Mouse (Mus musculus) layer of hippocampus, adult 2 months (tissue): ENCODE results near the gene Rnf141. TPM values are rescaled to one million over a fixed set of nuclear protein-coding genes. Genes with fewer than 3 reads are reported as not detected.

ENCODE experiments used
- DNase-seq, 2 experiments: peaks; one replicate each; pipeline ENCODE4 v3.0.0; 2022; ENCODE audit warnings: low spot score in 2 of 2
- H3K27ac ChIP-seq: fragments of 200-600 bp; 2 replicates; pipeline ENCODE4 v1.8.1; 2022
- H3K4me3 ChIP-seq: fragments of 200-600 bp; 2 replicates; pipeline ENCODE4 v1.8.1; 2022; ENCODE audit warnings: mild to moderate bottlenecking
- CTCF ChIP-seq: fragments of 200-600 bp; conservative IDR thresholded peaks from 2 replicates; pipeline ENCODE4 v1.8.1; 2022; ENCODE audit warnings: antibody characterized with exemption, mild to moderate bottlenecking, moderate library complexity
- microRNA-seq, 2 experiments: library from miRNA; unstranded; fragments of <30 nt; microRNA quantifications; one replicate each; pipeline ENCODE4 v1.2.0; 2021
- total RNA-seq, 2 experiments: library from RNA; stranded (reverse); gene quantifications; 2 replicates each; pipeline ENCODE4 v1.2.3; 2021

Gene Rnf141
- total RNA-seq, 2 experiments from 2014 or later, result 83.4 to 90.6 TPM

GRCm38 (mm10) chr7:110768451-110769064 is 75.7 kb downstream of the Rnf141 start:
- peak in 1 of 2 experiments; percentile 56 for DNase-seq
- peak overlapping the region; percentile 67 for H3K4me3 ChIP-seq
- no peak for TF ChIP-seq CTCF
- H3K27ac ChIP-seq, result peak overlapping the region; percentile 98

- Histone ChIP-seq H3K27ac (peak within 1 kb of the TSS; percentile 98), H3K4me3 (peak within 1 kb of the TSS; percentile 67)
- TF ChIP-seq CTCF, result no peak
- DNase-seq, result no peak
Observed at GRCm38 (mm10) chr7:110768001-110768400, 76.3 kb downstream of the Rnf141 start, which contains the start of gene Ampd3. Gene Ampd3, plus strand, starts transcription at chr7:110768206.

- no peak for TF ChIP-seq CTCF
- DNase-seq, result no peak
- Histone ChIP-seq H3K4me3 (no peak overlapping the region), H3K27ac (no peak overlapping the region)
Observed at GRCm38 (mm10) chr7:110762605-110763180, 81.6 kb downstream of the Rnf141 start.

GRCm38 (mm10) chr7:110756440-110756839 is 87.8 kb downstream of the Rnf141 start:
- TF ChIP-seq CTCF, result no peak
- no peak for DNase-seq
- H3K4me3 ChIP-seq, result no peak overlapping the region
- no peak overlapping the region for H3K27ac ChIP-seq

GRCm38 (mm10) chr7:110753926-110754330 is 90.3 kb downstream of the Rnf141 start:
- H3K4me3 ChIP-seq, result no peak overlapping the region
- no peak for DNase-seq
- TF ChIP-seq CTCF, result no peak
- H3K27ac ChIP-seq, result no peak overlapping the region

- no peak overlapping the region for H3K4me3 ChIP-seq
Observed at GRCm38 (mm10) chr7:110753310-110753709, 90.9 kb downstream of the Rnf141 start.

GRCm38 (mm10) chr7:110751634-110752033 is 92.6 kb downstream of the Rnf141 start:
- Histone ChIP-seq H3K4me3 (no peak overlapping the region), H3K27ac (no peak overlapping the region)
- DNase-seq, result no peak
- TF ChIP-seq CTCF, result no peak

More at GRCm38 (mm10) chr7:110753310-110753709, 90.9 kb downstream of the Rnf141 start:
- no peak for DNase-seq
- TF ChIP-seq CTCF, result no peak
- no peak overlapping the region for H3K27ac ChIP-seq

- no peak for TF ChIP-seq CTCF
- DNase-seq, result no peak
- no peak overlapping the region for H3K27ac ChIP-seq
- no peak overlapping the region for H3K4me3 ChIP-seq
Observed at GRCm38 (mm10) chr7:110750834-110751233, 93.4 kb downstream of the Rnf141 start.

Small RNAs within 50 kb of the gene (microRNA-seq; reads per million reads assigned to microRNA genes)
- gene Gm47282, result 0 reads per million in 2 experiments

Other genes starting within 250 kb of the Rnf141 start
- 10 to 100 TPM; 69.8 to 78.0 TPM for gene Sbf2, start 229.5 kb downstream of the Rnf141 start, total RNA-seq
- 1 to 10 TPM; 1.1 to 1.6 TPM for gene Adm, start 216.8 kb downstream of the Rnf141 start, total RNA-seq
- gene Ampd3, start 76.3 kb downstream of the Rnf141 start, total RNA-seq, result 10 to 100 TPM; 20.8 to 25.1 TPM
- gene Lyve1, start 18.8 kb upstream of the Rnf141 start, total RNA-seq, result 1 to 10 TPM in 1 of 2 experiments, under 1 TPM in 1; 0.66 to 2.5 TPM
- gene Mrvi1, start 138.0 kb upstream of the Rnf141 start, total RNA-seq, result 1 to 10 TPM; 1.4 to 2.7 TPM
- gene Ctr9, start 184.5 kb upstream of the Rnf141 start, total RNA-seq, result 10 to 100 TPM; 47.0 TPM
- gene Eif4g2, start 238.6 kb upstream of the Rnf141 start, total RNA-seq, result 100 to 1,000 TPM; 596 to 633 TPM